Mouse (Mus musculus) heart, embryonic 10.5 days (tissue): Measurements from ENCODE around the gene Mindy4. TPM values are rescaled to one million over a fixed set of nuclear protein-coding genes. Genes with fewer than 3 reads are reported as not detected.

Experiments
- DNase-seq: peaks from one replicate; pipeline ENCODE4 v3.0.0-alpha.2; 2017; ENCODE audit warnings: low spot score
- H3K27ac ChIP-seq: fragments of 300-500 bp; sonication (generic); 2 replicates; pipeline ENCODE4 v1.5.1; 2016; ENCODE audit warnings: mild to moderate bottlenecking
- H3K27me3 ChIP-seq: fragments of 300-500 bp; sonication (generic); 2 replicates; pipeline ENCODE4 v1.6.1; 2016; ENCODE audit warnings: mild to moderate bottlenecking; ENCODE audit not compliant: poor library complexity, insufficient read depth, severe bottlenecking
- H3K36me3 ChIP-seq: fragments of 300-500 bp; sonication (generic); 2 replicates; pipeline ENCODE4 v1.6.1; 2016; ENCODE audit warnings: mild to moderate bottlenecking, moderate library complexity
- H3K4me1 ChIP-seq: fragments of 300-500 bp; sonication (generic); 2 replicates; pipeline ENCODE4 v1.6.1; 2016; ENCODE audit warnings: mild to moderate bottlenecking
- H3K4me3 ChIP-seq: fragments of 300-500 bp; sonication (generic); 2 replicates; pipeline ENCODE4 v1.5.1; 2016; ENCODE audit warnings: mild to moderate bottlenecking, moderate library complexity
- H3K9me3 ChIP-seq: fragments of 300-500 bp; sonication (generic); 2 replicates; pipeline ENCODE4 v1.6.1; 2016; ENCODE audit warnings: mild to moderate bottlenecking, moderate library complexity
- WGBS: fragments of 180-500 bp; shearing (Covaris S2); methylation state at CpG from one replicate; pipeline ENCODE4 v1.1.7; 2016; 5-methylcytosine and 5-hydroxymethylcytosine counted together
- polyA plus RNA-seq: library from polyadenylated mRNA; unstranded; fragments of >200 nt; fragmentation: Nextera tagmentation; extraction: Ambion mirVana; gene quantifications from 2 replicates; pipeline ENCODE4 v1.2.1, GENCODE M21; 2016

Mindy4 gene
- polyA plus RNA-seq, 1 experiment from 2014 or later: 9.7 TPM

DNA sequence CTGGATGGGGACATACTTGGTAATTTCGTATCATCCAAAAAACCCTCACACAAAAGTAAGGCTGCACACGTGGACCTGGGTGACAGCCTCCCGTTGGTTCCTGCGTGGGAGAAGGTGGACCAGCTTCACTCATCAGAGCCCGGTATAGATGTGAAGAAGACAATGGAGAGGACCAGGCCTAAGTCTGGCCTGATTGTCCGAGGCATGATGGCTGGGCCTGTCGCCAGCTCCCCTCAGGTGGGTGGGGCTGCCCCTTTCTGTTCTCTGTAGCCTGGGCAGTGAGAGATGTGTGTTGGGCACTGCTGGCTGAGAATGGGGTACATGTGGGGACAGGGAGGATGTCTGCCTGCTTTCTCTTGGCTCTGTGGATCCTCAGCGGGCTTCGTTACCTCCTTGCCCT is 15.0 kb downstream of the Mindy4 start:
- WGBS: 82% methylated on average over 9 of the region's 9 CpGs
- Histone ChIP-seq H3K27me3 (no peaks in the 10 kb centered on the region), H3K4me1 (no peaks in the 10 kb centered on the region), H3K27ac (no peak overlapping the region), H3K9me3 (no peaks in the 10 kb centered on the region), H3K4me3 (no peak overlapping the region), H3K36me3 (peaks cover 19% of the 10 kb centered on the region; the same call in 1 of the 2 replicates)
- DNase-seq: no peak

GRCm38 (mm10) chr6:55223986-55224385 is 20.8 kb downstream of the Mindy4 start:
- Histone ChIP-seq H3K4me3 (no peak overlapping the region), H3K36me3 (peaks cover 18% of the 10 kb centered on the region), H3K4me1 (no peaks in the 10 kb centered on the region), H3K9me3 (no peaks in the 10 kb centered on the region), H3K27ac (0 out of 2 replicates have a peak overlapping the region, but pooled peaks have one; percentile 6), H3K27me3 (no peaks in the 10 kb centered on the region)
- DNase-seq: no peak
- 85% methylated on average over 8 of the region's 8 CpGs for WGBS

DNA sequence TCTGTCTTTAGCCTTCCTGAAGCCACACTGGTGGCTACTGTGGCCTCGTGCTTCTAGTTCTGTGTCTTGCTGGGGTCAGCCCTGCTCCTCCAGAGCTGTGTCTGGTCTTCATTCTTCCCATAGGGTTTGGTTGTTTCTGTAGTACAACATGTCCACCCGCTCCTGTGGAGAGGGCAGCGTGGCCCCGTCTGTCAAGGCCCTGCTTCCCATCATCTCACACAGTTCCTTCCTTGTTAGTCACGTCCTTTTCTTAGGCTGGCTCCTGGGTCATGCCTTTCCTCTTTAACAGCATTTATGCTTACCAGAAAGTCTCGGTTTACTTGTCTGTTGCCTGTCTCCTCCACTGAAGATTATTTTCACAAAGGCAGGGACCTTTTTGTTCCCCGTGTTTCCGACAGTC is 26.9 kb downstream of the Mindy4 start:
- Histone ChIP-seq H3K36me3 (no peaks in the 10 kb centered on the region; the same call in 1 of the 2 replicates), H3K4me1 (peaks cover 5% of the 10 kb centered on the region), H3K9me3 (no peaks in the 10 kb centered on the region), H3K27me3 (peaks cover 11% of the 10 kb centered on the region; the same call in 1 of the 2 replicates), H3K4me3 (no peak overlapping the region), H3K27ac (peak overlapping the region; percentile 3; the same call in 1 of the 2 replicates)
- WGBS: 49% methylated on average over 8 of the region's 8 CpGs
- no peak for DNase-seq

GRCm38 (mm10) chr6:55232101-55232500 is 28.9 kb downstream of the Mindy4 start:
- Histone ChIP-seq H3K4me1 (peaks cover 10% of the 10 kb centered on the region), H3K9me3 (no peaks in the 10 kb centered on the region), H3K27ac (no peak overlapping the region), H3K27me3 (peaks cover 21% of the 10 kb centered on the region; the same call in 1 of the 2 replicates), H3K36me3 (no peaks in the 10 kb centered on the region; the same call in 1 of the 2 replicates), H3K4me3 (no peak overlapping the region)
- no peak for DNase-seq
- 85% methylated on average over 7 of the region's 7 CpGs for WGBS

DNA sequence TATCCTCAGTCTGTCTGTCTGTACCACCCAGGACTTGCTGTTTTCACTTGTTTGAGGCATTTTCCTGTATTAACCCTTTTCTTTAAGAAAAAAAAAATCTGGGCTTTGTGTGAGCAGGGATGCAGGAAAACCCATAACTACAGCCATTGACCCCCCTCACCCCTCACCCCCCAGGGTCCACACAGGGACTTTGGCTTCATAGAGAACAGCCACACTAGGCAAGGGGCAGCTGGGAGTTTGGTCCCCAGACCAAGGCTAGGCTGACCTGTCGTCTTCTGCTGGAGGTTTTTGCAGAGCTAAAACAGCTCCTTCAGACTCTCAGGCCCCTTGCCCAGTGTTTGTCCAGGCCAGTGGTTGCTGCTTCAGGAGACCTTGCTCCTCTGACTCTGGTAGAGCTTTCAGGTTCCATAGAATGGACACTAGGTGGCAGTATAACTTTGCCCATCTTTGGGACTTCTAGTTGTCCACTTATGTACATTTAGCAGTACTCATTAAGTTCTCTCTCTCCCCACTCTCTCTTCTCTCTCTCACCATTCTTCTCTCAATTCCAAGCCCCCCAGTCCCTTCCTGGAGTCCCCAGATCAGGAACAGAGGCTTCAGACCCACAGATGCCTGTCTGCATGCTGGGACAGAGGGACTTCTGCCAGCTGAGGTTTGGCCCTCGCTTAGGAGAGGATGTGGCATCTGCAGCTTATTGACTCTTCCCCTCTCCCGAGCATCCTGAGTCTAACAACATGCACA is 29.5 kb downstream of the Mindy4 start:
- H3K4me1 ChIP-seq: peaks cover 16% of the 10 kb centered on the region
- no peak for DNase-seq
- no peaks in the 10 kb centered on the region; the same call in 1 of the 2 replicates for H3K36me3 ChIP-seq
- H3K9me3 ChIP-seq: no peaks in the 10 kb centered on the region
- 57% methylated on average over 3 of the region's 3 CpGs for WGBS
- no peak overlapping the region for H3K27ac ChIP-seq
- peaks cover 24% of the 10 kb centered on the region; the same call in 1 of the 2 replicates for H3K27me3 ChIP-seq
- H3K4me3 ChIP-seq: no peak overlapping the region

- Histone ChIP-seq H3K27ac (no peak overlapping the region), H3K9me3 (no peaks in the 10 kb centered on the region), H3K36me3 (no peaks in the 10 kb centered on the region; the same call in 1 of the 2 replicates), H3K4me3 (no peak overlapping the region), H3K27me3 (peaks cover 24% of the 10 kb centered on the region; the same call in 1 of the 2 replicates), H3K4me1 (peaks cover 16% of the 10 kb centered on the region)
- DNase-seq: no peak
- 95% methylated on average over 5 of the region's 5 CpGs for WGBS
Observed at GRCm38 (mm10) chr6:55233326-55233725, 30.1 kb downstream of the Mindy4 start.

DNA sequence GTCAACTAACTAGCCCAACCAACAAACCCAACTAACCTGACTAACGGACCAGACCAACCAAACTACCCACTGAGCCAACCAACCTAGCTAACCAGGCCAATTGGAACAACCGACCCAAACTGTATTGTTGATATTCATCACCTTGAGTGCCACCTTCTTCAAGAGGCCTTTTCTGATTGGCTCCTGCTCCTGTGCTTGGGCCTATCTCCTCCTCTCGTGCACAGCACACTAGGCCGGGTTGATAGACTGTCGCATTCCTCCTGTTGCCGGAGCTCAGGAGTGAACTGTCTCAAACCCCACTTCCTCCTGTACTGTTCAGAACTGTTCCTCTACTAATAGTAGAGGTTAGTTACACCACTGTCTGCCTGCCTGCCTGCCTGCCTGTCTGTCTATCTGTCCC is 31.5 kb downstream of the Mindy4 start:
- H3K4me3 ChIP-seq: no peak overlapping the region
- no peak overlapping the region for H3K27ac ChIP-seq
- peaks cover 24% of the 10 kb centered on the region; the same call in 1 of the 2 replicates for H3K27me3 ChIP-seq
- DNase-seq: no peak
- WGBS: 62% methylated on average over 6 of the region's 6 CpGs
- peaks cover 16% of the 10 kb centered on the region for H3K4me1 ChIP-seq
- no peaks in the 10 kb centered on the region for H3K9me3 ChIP-seq
- H3K36me3 ChIP-seq: no peaks in the 10 kb centered on the region; the same call in 1 of the 2 replicates

DNA sequence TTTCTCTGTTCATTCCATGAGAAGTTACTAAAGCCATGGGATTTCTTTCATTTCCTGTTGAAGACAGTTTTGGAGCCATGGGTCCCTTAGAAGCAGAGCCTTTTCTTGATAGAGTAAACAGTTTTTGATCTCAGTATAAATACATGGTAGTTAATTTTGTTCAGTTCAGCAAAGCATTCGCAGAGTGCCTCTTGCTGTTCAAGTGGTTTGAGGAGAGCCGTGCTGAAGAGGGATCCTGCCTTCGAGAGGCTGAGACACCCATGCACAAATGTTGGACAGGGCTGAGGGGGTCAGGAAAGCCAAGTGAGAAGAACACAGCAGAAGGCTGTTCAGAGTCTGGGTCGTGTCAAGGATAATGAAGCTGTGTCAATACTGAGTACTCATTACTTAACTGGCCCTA is 32.5 kb downstream of the Mindy4 start:
- H3K4me1 ChIP-seq: peaks cover 18% of the 10 kb centered on the region; the same call in 1 of the 2 replicates
- peaks cover 24% of the 10 kb centered on the region; the same call in 1 of the 2 replicates for H3K27me3 ChIP-seq
- no peaks in the 10 kb centered on the region; the same call in 1 of the 2 replicates for H3K36me3 ChIP-seq
- no peak for DNase-seq
- H3K4me3 ChIP-seq: no peak overlapping the region
- no peaks in the 10 kb centered on the region for H3K9me3 ChIP-seq
- H3K27ac ChIP-seq: no peak overlapping the region
- 65% methylated on average over 4 of the region's 4 CpGs for WGBS

GRCm38 (mm10) chr6:55239931-55240330 is 36.7 kb downstream of the Mindy4 start:
- no peak for DNase-seq
- Histone ChIP-seq H3K27ac (0 out of 2 replicates have a peak overlapping the region, but pooled peaks have one; percentile 10), H3K9me3 (no peaks in the 10 kb centered on the region), H3K4me1 (peaks cover 27% of the 10 kb centered on the region; the same call in 1 of the 2 replicates), H3K27me3 (0 out of 2 replicates have a peak, but pooled peaks cover 13% of the 10 kb centered on the region), H3K36me3 (no peaks in the 10 kb centered on the region), H3K4me3 (no peak overlapping the region)
- WGBS: 66% methylated on average over 8 of the region's 8 CpGs

- Histone ChIP-seq H3K4me1 (peaks cover 24% of the 10 kb centered on the region; the same call in 1 of the 2 replicates), H3K4me3 (no peak overlapping the region), H3K27me3 (0 out of 2 replicates have a peak, but pooled peaks cover 13% of the 10 kb centered on the region), H3K27ac (peak overlapping the region; percentile 43), H3K9me3 (no peaks in the 10 kb centered on the region), H3K36me3 (no peaks in the 10 kb centered on the region)
- no peak for DNase-seq
- WGBS: 74% methylated on average over 9 of the region's 9 CpGs
Observed at GRCm38 (mm10) chr6:55240591-55241260, 37.5 kb downstream of the Mindy4 start.

- Histone ChIP-seq H3K9me3 (no peaks in the 10 kb centered on the region), H3K4me3 (no peak overlapping the region), H3K36me3 (no peaks in the 10 kb centered on the region), H3K27ac (peak overlapping the region; percentile 43), H3K4me1 (peaks cover 23% of the 10 kb centered on the region; the same call in 1 of the 2 replicates), H3K27me3 (0 out of 2 replicates have a peak, but pooled peaks cover 5% of the 10 kb centered on the region)
- no peak for DNase-seq
- WGBS: 43% methylated on average over 5 of the region's 5 CpGs
Observed at GRCm38 (mm10) chr6:55241479-55241878, 38.3 kb downstream of the Mindy4 start.

GRCm38 (mm10) chr6:55245680-55246079 is 42.5 kb downstream of the Mindy4 start:
- DNase-seq: no peak
- Histone ChIP-seq H3K36me3 (no peaks in the 10 kb centered on the region), H3K27ac (no peak overlapping the region), H3K4me3 (no peak overlapping the region), H3K4me1 (peaks cover 9% of the 10 kb centered on the region; the same call in 1 of the 2 replicates), H3K27me3 (no peaks in the 10 kb centered on the region), H3K9me3 (no peaks in the 10 kb centered on the region)
- 67% methylated on average over 8 of the region's 8 CpGs for WGBS

DNA sequence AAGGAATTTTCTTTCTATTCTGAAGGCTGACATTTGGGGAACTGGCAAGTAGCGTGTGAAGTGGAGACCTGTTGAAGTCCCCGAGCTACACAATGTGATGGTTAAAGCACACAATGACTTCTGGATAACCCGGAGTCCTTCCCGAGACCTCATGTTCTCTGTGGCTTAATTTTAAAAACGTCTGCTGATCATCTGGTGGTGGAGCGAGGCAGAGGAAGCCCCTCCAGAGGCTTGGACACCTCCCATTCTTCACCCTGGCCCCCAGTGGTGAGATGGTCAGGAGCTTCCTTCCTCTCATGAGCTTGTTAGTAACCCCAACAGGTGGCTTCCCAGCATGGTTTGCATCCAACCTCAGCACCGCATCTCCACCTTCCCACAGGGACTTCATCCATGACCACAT is 43.3 kb downstream of the Mindy4 start:
- 86% methylated on average over 7 of the region's 7 CpGs for WGBS
- no peaks in the 10 kb centered on the region for H3K27me3 ChIP-seq
- H3K4me3 ChIP-seq: no peak overlapping the region
- no peak overlapping the region for H3K27ac ChIP-seq
- peaks cover 4% of the 10 kb centered on the region; the same call in 1 of the 2 replicates for H3K4me1 ChIP-seq
- no peak for DNase-seq
- no peaks in the 10 kb centered on the region for H3K9me3 ChIP-seq
- H3K36me3 ChIP-seq: no peaks in the 10 kb centered on the region
